Mouse (Mus musculus) heart, adult 2 months (tissue): ENCODE measurements around the gene Neo1.

Source experiments
- CTCF ChIP-seq: fragments of 200-600 bp; IDR thresholded peaks from 2 replicates; pipeline ENCODE4 v1.8.1; 2022; ENCODE audit warnings: antibody characterized with exemption, mild to moderate bottlenecking, moderate library complexity
- POLR2A ChIP-seq: fragments of 200-500 bp; IDR thresholded peaks from 2 replicates; pipeline ENCODE4 v1.6.1; 2011; ENCODE audit warnings: mild to moderate bottlenecking, low read depth, low read length, control low read depth; ENCODE audit not compliant: insufficient read depth

DNA sequence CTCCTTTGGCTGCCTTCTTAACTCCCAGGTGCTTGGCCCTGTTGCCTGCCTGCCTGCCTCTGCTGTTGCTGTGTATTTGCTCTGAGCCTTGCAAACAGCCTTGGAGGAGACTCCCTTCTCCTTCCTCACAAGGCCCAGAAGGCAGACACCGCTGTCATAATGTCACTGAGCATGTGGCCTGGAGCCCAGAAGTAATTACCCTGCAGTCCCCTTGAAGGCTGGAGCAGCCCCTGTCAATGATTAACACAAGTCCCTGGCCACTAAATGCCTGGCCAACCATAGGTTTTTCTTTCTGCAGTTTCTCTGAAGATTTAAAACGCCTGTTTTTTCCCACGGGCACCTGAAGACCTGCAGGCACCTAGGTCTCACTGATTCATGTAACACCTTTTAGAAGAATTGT lies 203.3 kb downstream of the Neo1 start:
- TF ChIP-seq POLR2A (no peak), CTCF (no peak)
